Mouse (Mus musculus) mature B cell (primary cell): ENCODE results near the gene Alppl2.

ENCODE experiments used
- in situ Hi-C: fragments of 300-500 bp; cut with MboI; formaldehyde crosslinking; loops from 2 replicates; pipeline ENCODE4 v1.14.3; 2019

Gene Alppl2

GRCm38 (mm10) chr1:87089828-87090227 is at the start of gene Alppl2:
Gene Alppl2, minus strand, starts transcription at chr1:87089928.
- in situ Hi-C loops = no loop called here

- in situ Hi-C loops = no loop called here
These were observed 42.1 kb upstream of the Alppl2 start for GRCm38 (mm10) chr1:87131803-87132202.

- in situ Hi-C loops = no loop called here
These were observed 37.7 kb upstream of the Alppl2 start for GRCm38 (mm10) chr1:87127206-87128030.

- in situ Hi-C loops = no loop called here
These were observed 34.9 kb upstream of the Alppl2 start, which contains the start of gene Akp3 for GRCm38 (mm10) chr1:87124673-87125072. Gene Akp3, plus strand, starts transcription at chr1:87124973.

- in situ Hi-C loops = no loop called here
These were observed 25.1 kb upstream of the Alppl2 start for GRCm38 (mm10) chr1:87114784-87115183.

- in situ Hi-C loops = no loop called here
These were observed 22.1 kb upstream of the Alppl2 start for GRCm38 (mm10) chr1:87111719-87112354.

- in situ Hi-C loops = no loop called here
These were observed 18.8 kb upstream of the Alppl2 start for GRCm38 (mm10) chr1:87108564-87108963.

GRCm38 (mm10) chr1:87106536-87106935 is 16.8 kb upstream of the Alppl2 start:
- in situ Hi-C loops = no loop called here

GRCm38 (mm10) chr1:87103936-87104335 is 14.2 kb upstream of the Alppl2 start:
- in situ Hi-C loops = no loop called here

GRCm38 (mm10) chr1:87102114-87102513 is 12.4 kb upstream of the Alppl2 start:
- in situ Hi-C loops = no loop called here

- in situ Hi-C loops = no loop called here
These were observed 11.7 kb upstream of the Alppl2 start, which contains the start of gene Alpi for GRCm38 (mm10) chr1:87101411-87101810. Gene Alpi, minus strand, starts transcription at chr1:87101606.

GRCm38 (mm10) chr1:87098358-87098975 is 8.7 kb upstream of the Alppl2 start:
- in situ Hi-C loops = no loop called here

- in situ Hi-C loops = no loop called here
These were observed 5.9 kb upstream of the Alppl2 start for GRCm38 (mm10) chr1:87095642-87096041.

- in situ Hi-C loops = no loop called here
These were observed 477 bp downstream of the Alppl2 start for GRCm38 (mm10) chr1:87089251-87089650.

GRCm38 (mm10) chr1:87086964-87087363 is 2.8 kb downstream of the Alppl2 start:
- in situ Hi-C loops = no loop called here

- in situ Hi-C loops = no loop called here
These were observed 3.5 kb downstream of the Alppl2 start for GRCm38 (mm10) chr1:87086196-87086595.

GRCm38 (mm10) chr1:87073776-87074175 is 16.0 kb downstream of the Alppl2 start:
- in situ Hi-C loops = no loop called here

- in situ Hi-C loops = no loop called here
These were observed 19.0 kb downstream of the Alppl2 start for GRCm38 (mm10) chr1:87070720-87071119.

- in situ Hi-C loops = no loop called here
These were observed 28.8 kb downstream of the Alppl2 start for GRCm38 (mm10) chr1:87060913-87061312.

GRCm38 (mm10) chr1:87059042-87059665 is 30.6 kb downstream of the Alppl2 start:
- in situ Hi-C loops = no loop called here

GRCm38 (mm10) chr1:87057075-87057474 is 32.7 kb downstream of the Alppl2 start:
- in situ Hi-C loops = no loop called here

- in situ Hi-C loops = no loop called here
These were observed 38.4 kb downstream of the Alppl2 start for GRCm38 (mm10) chr1:87051369-87051768.
